Mouse (Mus musculus) C2C12 (cell line): ENCODE results near the gene Dlx4.

Source experiments
- CTCF ChIP-seq: IDR thresholded peaks from one replicate; pipeline ENCODE4 v1.5.1; 2011; ENCODE audit not compliant: control insufficient read depth, insufficient read depth, insufficient read length
- MAX ChIP-seq: IDR thresholded peaks from one replicate; pipeline ENCODE4 v1.6.1; 2011; ENCODE audit warnings: mild to moderate bottlenecking, control low read depth

DNA sequence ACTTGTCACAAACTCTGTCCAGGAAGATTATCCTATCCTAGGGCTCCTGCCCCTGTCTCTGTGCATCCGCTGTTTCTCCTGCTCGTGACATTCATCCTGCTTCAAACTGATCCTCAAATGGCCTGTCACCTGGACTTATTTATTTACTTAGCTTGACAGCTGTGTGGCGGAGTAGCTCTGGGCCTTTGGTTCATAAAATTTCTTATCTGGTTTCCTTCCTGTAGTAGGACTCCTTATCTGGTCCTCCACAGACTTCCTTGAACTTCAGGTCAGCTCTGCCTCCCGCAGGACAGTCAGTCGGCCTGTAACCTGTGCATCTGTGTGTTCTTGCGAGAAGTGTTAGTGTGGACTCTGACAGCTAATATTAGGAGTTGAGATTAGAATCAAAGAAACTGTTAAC is 41.8 kb downstream of the Dlx4 start:
- TF ChIP-seq CTCF (no peak), MAX (no peak)
